Mouse (Mus musculus) naive thymus-derived CD4-positive, alpha-beta T cell, adult 5 months (primary cell): ENCODE results near the gene Klhdc2. TPM values are rescaled to one million over a fixed set of nuclear protein-coding genes. Genes with fewer than 3 reads are reported as not detected.

ENCODE experiments used
- polyA plus RNA-seq: library from polyadenylated mRNA; unstranded; fragments of 100-300 nt; shearing (Covaris generic); gene quantifications from one replicate; pipeline ENCODE4 v1.2.1, GENCODE M21; 2017

Klhdc2 gene
- polyA plus RNA-seq: 192 TPM

DNA sequence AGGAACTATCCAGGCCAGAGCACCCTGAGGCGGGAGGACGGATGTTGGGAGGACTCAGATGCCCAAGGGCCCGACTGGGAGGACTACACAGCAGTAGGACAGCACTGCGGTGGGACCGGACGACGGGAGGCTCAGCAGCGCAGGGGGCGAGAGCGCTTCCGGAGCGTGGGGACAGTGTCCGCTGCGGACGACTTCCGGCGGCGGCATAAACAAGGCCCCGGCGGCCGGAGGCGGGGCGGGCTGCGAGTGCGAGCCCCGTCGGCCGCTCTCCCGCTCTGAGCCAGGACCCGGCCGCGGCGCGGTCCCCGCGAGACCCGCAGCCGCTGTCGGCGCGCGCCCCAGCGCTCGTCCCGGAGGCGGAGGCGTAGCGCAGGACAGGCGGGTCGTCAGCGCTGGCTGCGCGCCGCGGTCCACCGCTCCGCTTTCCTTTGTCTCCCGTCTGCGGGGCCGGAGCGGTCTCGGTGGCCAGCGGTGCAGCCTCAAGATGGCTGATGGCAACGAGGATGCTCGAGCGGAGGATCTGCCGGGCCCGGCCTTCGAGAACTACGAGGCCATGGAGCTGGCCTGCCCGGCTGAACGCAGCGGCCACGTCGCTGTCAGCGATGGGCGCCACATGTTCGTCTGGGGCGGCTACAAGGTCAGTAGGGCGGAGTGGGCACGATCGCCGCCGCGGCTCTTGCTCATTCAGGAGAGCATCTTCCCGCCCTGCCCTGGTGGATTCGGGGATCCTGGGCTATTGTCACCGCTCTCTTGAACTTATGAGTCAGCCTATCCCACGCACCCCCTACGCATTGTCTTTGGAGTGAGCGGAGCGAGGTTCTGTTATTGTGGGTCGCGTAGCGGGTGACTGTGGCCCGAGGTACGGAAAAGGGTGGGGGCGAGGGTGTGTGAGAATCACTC, at the start of gene Klhdc2:
Gene Klhdc2 (plus strand): TSS at position 171 of the 900 bp plus-strand sequence.

DNA sequence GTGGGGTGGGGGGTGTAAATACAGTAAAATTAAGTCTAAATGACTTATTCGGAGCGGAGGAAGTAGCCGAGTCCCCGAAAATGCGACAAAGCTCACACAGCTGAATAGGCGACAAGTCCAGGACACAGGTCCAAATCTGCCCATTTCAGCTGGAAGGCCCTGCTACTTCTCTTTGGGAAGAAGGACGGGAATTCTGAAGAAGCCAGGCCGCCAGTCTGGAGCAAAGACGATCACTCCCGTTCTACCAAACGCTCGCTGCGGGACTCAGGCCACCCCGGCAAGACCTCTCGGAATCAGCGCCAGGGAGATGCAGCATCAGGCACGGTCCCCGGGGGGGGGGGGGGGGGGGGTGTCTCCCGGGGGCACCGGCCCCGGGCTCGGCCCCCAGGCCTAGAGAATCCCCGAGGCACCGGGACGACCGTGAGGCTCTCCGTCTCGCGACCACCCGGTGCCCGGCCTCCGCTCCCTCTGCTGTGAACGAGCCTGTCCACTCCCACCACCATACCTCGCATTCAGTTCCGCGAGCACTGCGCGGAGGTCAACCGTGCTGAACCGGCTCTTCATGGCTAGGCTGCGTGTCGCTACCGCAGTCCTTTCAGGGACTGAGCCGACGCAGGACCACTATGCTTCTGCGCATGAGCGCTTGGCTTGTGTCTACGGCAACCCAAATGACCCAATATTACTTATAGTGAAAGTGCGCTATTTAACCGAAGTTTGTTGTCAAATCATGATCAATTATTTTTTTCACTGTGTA, 60.2 kb downstream of the Klhdc2 start, which contains the start of gene Nemf:
Gene Nemf (minus strand): TSS at position 620 of the 754 bp plus-strand sequence.

Other genes with a start within 250 kb of the Klhdc2 start
- 3,261 TPM for gene Rps29, start 137.5 kb upstream of the Klhdc2 start, polyA plus RNA-seq
- gene Lrr1, start 127.9 kb upstream of the Klhdc2 start, polyA plus RNA-seq: not detected
- 348 TPM for gene Rpl36al, start 112.6 kb upstream of the Klhdc2 start, polyA plus RNA-seq
- gene Mgat2, start 112.5 kb upstream of the Klhdc2 start, polyA plus RNA-seq: 46.2 TPM
- gene Gm49383, start 99.6 kb upstream of the Klhdc2 start, polyA plus RNA-seq: 10.6 TPM
- 6.5 TPM for gene Dnaaf2, start 98.3 kb upstream of the Klhdc2 start, polyA plus RNA-seq
- gene Gm49384, start 92.4 kb upstream of the Klhdc2 start, polyA plus RNA-seq: 8.7 TPM
- gene Pole2, start 68.5 kb upstream of the Klhdc2 start, polyA plus RNA-seq: 23.1 TPM
- 81.7 TPM for gene Klhdc1, start 55.5 kb upstream of the Klhdc2 start, polyA plus RNA-seq
- 133 TPM for gene Nemf, start 60.5 kb downstream of the Klhdc2 start, polyA plus RNA-seq
- 303 TPM for gene Arf6, start 75.5 kb downstream of the Klhdc2 start, polyA plus RNA-seq
- 3.5 TPM for gene Gm9887, start 75.8 kb downstream of the Klhdc2 start, polyA plus RNA-seq